Mouse (Mus musculus) spleen, postnatal 4 days (tissue): ENCODE measurements around the gene Mapkbp1.

Experiments used
- DNase-seq, 2 experiments: peaks; one replicate each; pipeline ENCODE4 v3.0.0; 2022; ENCODE audit warnings: low spot score in 2 of 2

Gene Mapkbp1

GRCm38 (mm10) chr2:119972537-119972879 lies at the start of gene Mapkbp1:
Gene Mapkbp1, plus strand, starts transcription at chr2:119972699.
- DNase-seq = no peak

- DNase-seq = peak; percentile 31 to 63
Measured at GRCm38 (mm10) chr2:119970571-119970970, 1.9 kb upstream of the Mapkbp1 start.

GRCm38 (mm10) chr2:119971316-119971715 lies 1.2 kb upstream of the Mapkbp1 start:
- DNase-seq = no peak

- peak; percentile 94 to 95 for DNase-seq
Measured at GRCm38 (mm10) chr2:119971837-119972536, 512 bp upstream of the Mapkbp1 start.

GRCm38 (mm10) chr2:119980343-119980986 lies 8.0 kb downstream of the Mapkbp1 start:
- DNase-seq = no peak

- DNase-seq = no peak
Measured at GRCm38 (mm10) chr2:119981631-119982030, 9.1 kb downstream of the Mapkbp1 start.

GRCm38 (mm10) chr2:119985871-119986270 lies 13.4 kb downstream of the Mapkbp1 start:
- DNase-seq = no peak

- no peak for DNase-seq
Measured at GRCm38 (mm10) chr2:119986369-119986768, 13.9 kb downstream of the Mapkbp1 start.

- no peak for DNase-seq
Measured at GRCm38 (mm10) chr2:119987441-119987840, 14.9 kb downstream of the Mapkbp1 start.

GRCm38 (mm10) chr2:119988952-119989351 lies 16.5 kb downstream of the Mapkbp1 start:
- no peak for DNase-seq

- no peak for DNase-seq
Measured at GRCm38 (mm10) chr2:119990881-119991280, 18.4 kb downstream of the Mapkbp1 start.

- no peak for DNase-seq
Measured at GRCm38 (mm10) chr2:119992349-119992748, 19.9 kb downstream of the Mapkbp1 start.

GRCm38 (mm10) chr2:119993515-119993914 lies 21.0 kb downstream of the Mapkbp1 start:
- no peak for DNase-seq

- DNase-seq = no peak
Measured at GRCm38 (mm10) chr2:119994839-119995238, 22.3 kb downstream of the Mapkbp1 start.

- no peak for DNase-seq
Measured at GRCm38 (mm10) chr2:119995391-119996281, 23.1 kb downstream of the Mapkbp1 start.

- DNase-seq = no peak
Measured at GRCm38 (mm10) chr2:119997354-119997753, 24.9 kb downstream of the Mapkbp1 start.

GRCm38 (mm10) chr2:119999731-120000130 lies 27.2 kb downstream of the Mapkbp1 start:
- DNase-seq = no peak

- DNase-seq = no peak
Measured at GRCm38 (mm10) chr2:120000882-120001584, 28.5 kb downstream of the Mapkbp1 start.

- DNase-seq = no peak
Measured at GRCm38 (mm10) chr2:120001956-120002355, 29.5 kb downstream of the Mapkbp1 start.

GRCm38 (mm10) chr2:120003970-120004369 lies 31.5 kb downstream of the Mapkbp1 start:
- DNase-seq = no peak

- no peak for DNase-seq
Measured at GRCm38 (mm10) chr2:120006696-120007095, 34.2 kb downstream of the Mapkbp1 start.

GRCm38 (mm10) chr2:120007680-120008210 lies 35.2 kb downstream of the Mapkbp1 start:
- no peak for DNase-seq
